Mouse (Mus musculus): ENCODE measurements around the gene Map10. TPM values are rescaled to one million over a fixed set of nuclear protein-coding genes. Genes with fewer than 3 reads are reported as not detected.
A peak's percentile ranks its signal among the peaks of the same experiment; 100 is the strongest.

Gene Map10
- 6.7 and 7.8 TPM in 2 replicates for polyA plus RNA-seq (2014; fragmentation: Nextera tagmentation; extraction: Ambion mirVana)

DNA sequence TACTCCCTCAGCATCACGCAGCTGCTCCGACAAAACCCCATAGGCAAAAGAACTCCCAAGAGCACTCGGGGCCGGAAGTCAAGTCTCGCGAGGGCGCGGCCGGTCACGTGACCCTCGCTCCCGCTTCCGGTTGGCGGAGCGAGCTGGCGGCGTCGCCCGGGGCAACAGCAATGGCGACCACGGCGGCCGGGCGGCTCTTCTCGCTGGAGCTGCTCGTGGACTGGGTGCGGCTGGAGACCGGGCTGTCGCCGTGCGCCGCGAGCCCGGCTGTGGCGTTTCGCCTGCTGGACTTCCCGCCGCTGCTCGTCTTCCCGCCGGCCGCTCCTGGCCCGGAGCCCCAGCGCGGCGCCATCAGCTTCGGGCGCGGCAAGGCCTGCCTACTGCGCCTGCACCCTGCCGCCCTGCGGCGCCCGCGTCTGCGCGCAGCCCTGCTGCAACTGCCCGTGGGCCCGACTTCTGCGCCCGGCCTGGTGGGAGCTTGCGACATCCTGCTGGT is at the start of gene Map10:
TSS of gene Map10 (plus strand) at position 119 of the 496 bp plus-strand sequence.
- no peak within 1 kb of the TSS; the same call in 1 of the 2 replicates for H3K27ac ChIP-seq (replicated peaks; ENCODE audit: low read depth, low read length)
- 2% methylated on average over 19 of the region's 62 CpGs for WGBS

DNA sequence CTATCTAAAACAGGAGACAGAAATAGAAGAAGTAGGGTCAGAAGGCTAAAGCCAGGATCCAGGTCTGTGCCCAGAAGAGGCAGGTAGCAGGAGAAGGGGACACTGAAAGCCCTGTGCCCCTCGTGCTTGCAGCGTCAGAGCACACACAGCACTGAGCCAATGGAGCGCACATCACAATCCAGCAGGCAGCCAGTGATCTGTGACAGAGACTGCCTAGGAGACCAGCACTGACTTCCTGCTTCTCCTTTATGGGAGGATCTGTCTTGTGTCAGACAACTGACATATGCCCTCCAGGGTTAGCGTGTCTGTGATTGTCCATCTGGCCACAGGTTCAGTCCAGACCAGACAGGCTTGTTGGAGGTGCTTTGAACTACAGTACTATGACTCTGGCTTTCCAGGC is 49.3 kb upstream of the Map10 start:
- Histone ChIP-seq H3K36me3 (ENCODE audit: control insufficient read depth, insufficient read depth, low read length) (no peaks in the 10 kb centered on the region), H3K4me2 (ENCODE audit: low read depth, low read length) (no peak overlapping the region), H3K4me1 (ENCODE audit: control insufficient read depth, insufficient read depth, low read length) (peaks cover 10% of the 10 kb centered on the region), H3K9me3 (ENCODE audit: control insufficient read depth, low read length) (0 out of 2 replicates have a peak, but pooled peaks cover 5% of the 10 kb centered on the region), H3K27ac (replicated peaks; ENCODE audit: low read depth, low read length) (no peak overlapping the region), H3K27me3 (replicated peaks; ENCODE audit: control insufficient read depth, insufficient read depth, low read length) (no peaks in the 10 kb centered on the region), H3K4me3 (ENCODE audit: low read depth, low read length) (no peak overlapping the region), H3K9ac (ENCODE audit: low read depth, low read length) (no peak overlapping the region)
- 68% methylated on average over 4 of the region's 4 CpGs for WGBS
- DNase-seq (ENCODE audit: low spot score) (no peak), ATAC-seq (ENCODE audit: low read depth) (no peak)

More for the DNA sequence above, at the start of gene Map10:
- Histone ChIP-seq H3K36me3 (ENCODE audit: control insufficient read depth, insufficient read depth, low read length) (0 out of 2 replicates have a peak, but pooled peaks cover 15% of the 10 kb centered on the region), H3K27me3 (replicated peaks; ENCODE audit: control insufficient read depth, insufficient read depth, low read length) (no peaks in the 10 kb centered on the region), H3K4me1 (ENCODE audit: control insufficient read depth, insufficient read depth, low read length) (peaks cover 5% of the 10 kb centered on the region), H3K4me2 (ENCODE audit: low read depth, low read length) (peak within 1 kb of the TSS; percentile 90), H3K9me3 (ENCODE audit: control insufficient read depth, low read length) (peaks cover 31% of the 10 kb centered on the region), H3K4me3 (ENCODE audit: low read depth, low read length) (peak within 1 kb of the TSS; percentile 51), H3K9ac (ENCODE audit: low read depth, low read length) (peak within 1 kb of the TSS; percentile 80)
- peak; percentile 91 for DNase-seq (ENCODE audit: low spot score)
- ATAC-seq (ENCODE audit: low read depth), result peak; percentile 84

DNA sequence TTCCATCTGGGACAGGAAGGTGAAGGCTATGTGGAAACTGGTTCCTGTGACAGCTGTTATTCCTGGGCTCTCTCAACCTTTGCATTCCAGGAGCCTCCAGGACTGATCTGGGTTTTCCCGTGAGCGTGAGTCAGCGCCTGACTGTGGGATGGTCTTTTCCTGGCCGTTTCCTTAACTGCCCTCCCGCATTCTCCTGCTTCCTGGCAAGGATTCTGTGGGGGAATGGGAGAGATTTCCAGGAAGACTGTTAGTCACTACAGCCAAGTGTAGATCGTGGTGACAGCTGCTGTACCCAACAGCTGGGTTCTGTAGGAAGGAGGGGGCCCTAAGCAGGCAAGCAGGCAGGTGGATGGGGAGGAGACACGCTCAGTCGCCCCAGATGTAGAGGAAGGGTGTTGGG is 45.3 kb upstream of the Map10 start:
- Histone ChIP-seq H3K4me2 (ENCODE audit: low read depth, low read length) (no peak overlapping the region), H3K9me3 (ENCODE audit: control insufficient read depth, low read length) (0 out of 2 replicates have a peak, but pooled peaks cover 8% of the 10 kb centered on the region), H3K9ac (ENCODE audit: low read depth, low read length) (no peak overlapping the region), H3K4me3 (ENCODE audit: low read depth, low read length) (no peak overlapping the region), H3K27ac (replicated peaks; ENCODE audit: low read depth, low read length) (no peak overlapping the region), H3K36me3 (ENCODE audit: control insufficient read depth, insufficient read depth, low read length) (no peaks in the 10 kb centered on the region), H3K27me3 (replicated peaks; ENCODE audit: control insufficient read depth, insufficient read depth, low read length) (no peaks in the 10 kb centered on the region), H3K4me1 (ENCODE audit: control insufficient read depth, insufficient read depth, low read length) (peaks cover 7% of the 10 kb centered on the region)
- 55% methylated on average over 8 of the region's 8 CpGs for WGBS
- ATAC-seq (ENCODE audit: low read depth) (peak; percentile 53; the same call in 1 of the 2 replicates), DNase-seq (ENCODE audit: low spot score) (peak; percentile 44)

DNA sequence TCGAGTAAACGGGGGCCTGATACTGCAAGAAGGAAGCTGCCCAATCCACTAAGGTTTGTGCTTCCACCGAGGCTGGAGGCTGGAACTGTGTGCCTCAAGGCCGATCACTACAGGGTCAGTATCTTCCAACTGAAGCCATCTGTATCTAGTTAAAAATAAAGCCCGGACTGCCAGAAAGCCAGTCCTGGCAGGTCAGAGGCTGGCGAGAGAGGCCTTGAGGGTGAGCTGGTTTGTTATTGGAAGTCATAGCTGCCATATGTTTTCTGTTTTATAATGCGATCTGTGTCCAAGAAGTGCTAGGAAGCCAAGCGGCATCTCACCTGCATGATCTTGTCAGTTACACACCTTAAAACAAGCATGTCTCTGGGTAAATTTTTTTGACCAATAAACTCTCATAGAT is 43.2 kb upstream of the Map10 start:
- Histone ChIP-seq H3K27ac (replicated peaks; ENCODE audit: low read depth, low read length) (no peak overlapping the region), H3K9me3 (ENCODE audit: control insufficient read depth, low read length) (0 out of 2 replicates have a peak, but pooled peaks cover 8% of the 10 kb centered on the region), H3K4me2 (ENCODE audit: low read depth, low read length) (no peak overlapping the region), H3K36me3 (ENCODE audit: control insufficient read depth, insufficient read depth, low read length) (no peaks in the 10 kb centered on the region), H3K9ac (ENCODE audit: low read depth, low read length) (no peak overlapping the region), H3K4me3 (ENCODE audit: low read depth, low read length) (no peak overlapping the region), H3K27me3 (replicated peaks; ENCODE audit: control insufficient read depth, insufficient read depth, low read length) (no peaks in the 10 kb centered on the region), H3K4me1 (ENCODE audit: control insufficient read depth, insufficient read depth, low read length) (no peaks in the 10 kb centered on the region)
- 56% methylated on average over 8 of the region's 8 CpGs for WGBS
- no peak for DNase-seq (ENCODE audit: low spot score)
- ATAC-seq (ENCODE audit: low read depth), result no peak

DNA sequence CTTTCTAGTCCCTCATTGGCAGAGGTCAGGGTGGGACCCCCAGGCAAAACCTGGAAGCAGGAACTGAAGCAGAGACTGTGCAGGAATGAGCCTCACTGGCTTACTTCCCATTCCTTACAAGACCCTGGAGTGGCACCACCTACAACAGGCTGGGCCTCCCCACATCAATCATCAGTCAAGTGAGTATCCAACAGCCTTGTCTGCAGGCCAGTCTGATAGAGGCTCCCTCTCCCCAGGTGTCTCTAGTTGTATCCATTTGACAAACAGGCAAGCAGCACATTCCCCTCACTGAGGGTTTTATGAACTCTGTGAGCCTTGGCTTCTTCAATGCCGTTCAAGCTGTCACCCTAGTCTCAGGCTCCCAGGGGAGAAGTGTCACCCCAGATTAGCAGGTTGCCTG is 40.8 kb upstream of the Map10 start:
- no peaks in the 10 kb centered on the region for H3K36me3 ChIP-seq (ENCODE audit: control insufficient read depth, insufficient read depth, low read length)
- H3K9ac ChIP-seq (ENCODE audit: low read depth, low read length), result no peak overlapping the region
- WGBS, result 92% methylated on average over 1 of the region's 1 CpGs
- ATAC-seq (ENCODE audit: low read depth), result no peak
- H3K4me2 ChIP-seq (ENCODE audit: low read depth, low read length), result no peak overlapping the region
- H3K27ac ChIP-seq (replicated peaks; ENCODE audit: low read depth, low read length), result no peak overlapping the region
- no peaks in the 10 kb centered on the region for H3K4me1 ChIP-seq (ENCODE audit: control insufficient read depth, insufficient read depth, low read length)
- DNase-seq (ENCODE audit: low spot score), result no peak
- H3K27me3 ChIP-seq (replicated peaks; ENCODE audit: control insufficient read depth, insufficient read depth, low read length), result no peaks in the 10 kb centered on the region
- H3K9me3 ChIP-seq (ENCODE audit: control insufficient read depth, low read length), result 0 out of 2 replicates have a peak, but pooled peaks cover 8% of the 10 kb centered on the region
- H3K4me3 ChIP-seq (ENCODE audit: low read depth, low read length), result no peak overlapping the region

DNA sequence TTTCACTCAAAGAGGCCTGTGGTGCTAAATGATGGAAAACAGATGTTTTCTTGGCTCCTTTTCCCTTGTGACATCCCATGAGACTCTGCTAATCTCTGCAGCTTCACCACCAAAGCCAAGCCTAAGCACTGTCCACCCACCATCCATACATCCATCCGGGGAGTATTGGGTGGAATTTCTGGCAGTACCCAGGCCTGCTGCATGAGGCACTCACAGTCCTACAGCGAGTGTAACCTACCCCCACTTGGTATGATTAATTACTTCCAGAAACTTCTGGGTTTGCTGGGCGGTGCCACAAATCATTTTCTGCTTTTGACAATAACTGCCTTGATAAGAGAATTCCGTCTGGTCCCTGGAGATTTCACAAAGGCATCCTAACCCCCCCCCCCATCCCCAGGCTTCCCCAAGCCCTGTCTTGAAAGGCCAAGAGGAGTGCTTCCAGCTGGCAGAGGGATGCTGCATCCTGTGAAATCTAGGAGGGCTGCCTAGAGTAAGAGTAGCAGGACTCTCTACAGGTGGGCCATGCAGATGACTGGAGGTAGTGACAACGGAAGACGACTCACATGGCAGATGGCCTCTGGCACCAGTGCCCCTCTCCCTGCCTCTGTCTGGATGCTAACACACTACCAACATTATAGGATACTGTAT is 31.1 kb upstream of the Map10 start:
- H3K27ac ChIP-seq (replicated peaks; ENCODE audit: low read depth, low read length), result no peak overlapping the region
- peak; percentile 49 for DNase-seq (ENCODE audit: low spot score)
- H3K4me1 ChIP-seq (ENCODE audit: control insufficient read depth, insufficient read depth, low read length), result peaks cover 12% of the 10 kb centered on the region
- 43% methylated on average over 6 of the region's 6 CpGs for WGBS
- H3K27me3 ChIP-seq (replicated peaks; ENCODE audit: control insufficient read depth, insufficient read depth, low read length), result no peaks in the 10 kb centered on the region
- H3K9me3 ChIP-seq (ENCODE audit: control insufficient read depth, low read length), result no peaks in the 10 kb centered on the region
- no peaks in the 10 kb centered on the region for H3K36me3 ChIP-seq (ENCODE audit: control insufficient read depth, insufficient read depth, low read length)
- H3K4me3 ChIP-seq (ENCODE audit: low read depth, low read length), result no peak overlapping the region
- H3K4me2 ChIP-seq (ENCODE audit: low read depth, low read length), result no peak overlapping the region
- no peak for ATAC-seq (ENCODE audit: low read depth)
- H3K9ac ChIP-seq (ENCODE audit: low read depth, low read length), result no peak overlapping the region

DNA sequence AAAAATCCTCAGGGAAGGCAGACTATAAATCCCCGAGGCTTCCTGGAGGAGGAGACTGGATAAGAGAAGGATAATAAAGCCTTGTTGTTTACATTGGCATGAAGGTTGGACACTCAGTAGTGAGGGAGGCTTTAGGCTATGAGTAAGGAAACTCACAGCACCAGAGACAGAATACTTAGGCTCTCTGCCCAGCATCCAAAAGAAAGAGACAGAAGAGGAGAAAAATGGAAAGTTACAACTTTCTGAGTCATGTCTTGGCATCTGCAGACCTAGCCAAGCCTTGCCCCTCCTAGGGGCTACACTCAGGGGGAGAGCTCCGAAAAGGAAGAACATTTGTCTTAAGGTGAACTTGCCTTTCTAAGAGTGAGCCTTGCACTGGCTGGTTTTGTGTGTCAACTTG is 30.0 kb upstream of the Map10 start:
- Histone ChIP-seq H3K4me3 (ENCODE audit: low read depth, low read length) (no peak overlapping the region), H3K4me1 (ENCODE audit: control insufficient read depth, insufficient read depth, low read length) (peaks cover 12% of the 10 kb centered on the region), H3K4me2 (ENCODE audit: low read depth, low read length) (no peak overlapping the region), H3K9me3 (ENCODE audit: control insufficient read depth, low read length) (no peaks in the 10 kb centered on the region), H3K27me3 (replicated peaks; ENCODE audit: control insufficient read depth, insufficient read depth, low read length) (no peaks in the 10 kb centered on the region), H3K36me3 (ENCODE audit: control insufficient read depth, insufficient read depth, low read length) (no peaks in the 10 kb centered on the region), H3K27ac (replicated peaks; ENCODE audit: low read depth, low read length) (no peak overlapping the region), H3K9ac (ENCODE audit: low read depth, low read length) (no peak overlapping the region)
- ATAC-seq (ENCODE audit: low read depth), result no peak
- WGBS, result 71% methylated on average over 2 of the region's 2 CpGs
- DNase-seq (ENCODE audit: low spot score), result no peak

DNA sequence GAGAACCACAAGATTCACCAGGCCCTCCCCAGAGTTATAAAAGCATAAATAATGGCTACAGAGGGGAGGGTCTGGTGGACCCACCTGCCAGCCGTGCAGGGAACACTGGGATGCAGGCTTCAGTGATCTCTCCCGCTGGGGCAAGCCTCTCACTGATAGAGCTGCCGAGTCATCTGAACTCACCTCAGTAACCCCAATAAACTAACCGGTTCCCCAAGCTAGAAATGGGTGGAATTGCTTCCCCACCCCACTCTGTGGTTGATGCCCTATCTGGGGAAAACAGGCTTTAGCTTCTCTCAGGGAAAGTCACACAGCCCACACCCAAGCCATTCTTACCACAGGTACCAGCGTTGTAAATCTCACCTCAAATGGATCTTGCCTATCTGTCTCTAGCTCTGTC is 28.9 kb upstream of the Map10 start:
- Histone ChIP-seq H3K36me3 (ENCODE audit: control insufficient read depth, insufficient read depth, low read length) (no peaks in the 10 kb centered on the region), H3K4me1 (ENCODE audit: control insufficient read depth, insufficient read depth, low read length) (peaks cover 12% of the 10 kb centered on the region), H3K27me3 (replicated peaks; ENCODE audit: control insufficient read depth, insufficient read depth, low read length) (no peaks in the 10 kb centered on the region), H3K4me3 (ENCODE audit: low read depth, low read length) (no peak overlapping the region), H3K27ac (replicated peaks; ENCODE audit: low read depth, low read length) (no peak overlapping the region), H3K9ac (ENCODE audit: low read depth, low read length) (no peak overlapping the region), H3K9me3 (ENCODE audit: control insufficient read depth, low read length) (no peaks in the 10 kb centered on the region), H3K4me2 (ENCODE audit: low read depth, low read length) (no peak overlapping the region)
- ATAC-seq (ENCODE audit: low read depth) (no peak), DNase-seq (ENCODE audit: low spot score) (no peak)
- WGBS, result 74% methylated on average over 5 of the region's 5 CpGs

DNA sequence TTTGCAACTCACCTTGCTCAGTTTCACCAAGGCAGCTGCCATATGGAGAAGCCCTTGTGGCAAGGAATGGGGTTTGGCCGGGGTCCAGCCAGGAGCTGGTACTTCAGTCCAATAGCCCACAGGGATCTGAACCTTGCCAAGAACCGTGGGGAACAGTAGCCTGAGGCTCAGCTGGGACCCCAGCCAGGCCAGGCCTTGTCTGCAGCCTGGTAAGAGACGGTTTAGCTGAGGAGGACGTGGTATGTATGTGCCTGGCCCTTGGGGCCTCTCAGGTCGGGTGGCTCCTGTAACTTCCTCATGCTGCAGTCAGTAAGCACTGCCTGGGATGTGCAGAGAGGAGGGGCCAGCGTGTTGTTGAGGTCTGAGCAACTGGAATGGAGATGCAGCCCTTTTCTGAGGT is 27.8 kb upstream of the Map10 start:
- Histone ChIP-seq H3K27ac (replicated peaks; ENCODE audit: low read depth, low read length) (no peak overlapping the region), H3K4me1 (ENCODE audit: control insufficient read depth, insufficient read depth, low read length) (peaks cover 12% of the 10 kb centered on the region), H3K9ac (ENCODE audit: low read depth, low read length) (no peak overlapping the region), H3K36me3 (ENCODE audit: control insufficient read depth, insufficient read depth, low read length) (no peaks in the 10 kb centered on the region), H3K27me3 (replicated peaks; ENCODE audit: control insufficient read depth, insufficient read depth, low read length) (no peaks in the 10 kb centered on the region), H3K4me3 (ENCODE audit: low read depth, low read length) (no peak overlapping the region), H3K9me3 (ENCODE audit: control insufficient read depth, low read length) (no peaks in the 10 kb centered on the region), H3K4me2 (ENCODE audit: low read depth, low read length) (no peak overlapping the region)
- WGBS, result 27% methylated on average over 6 of the region's 6 CpGs
- ATAC-seq (ENCODE audit: low read depth) (peak; percentile 30; the same call in 1 of the 2 replicates), DNase-seq (ENCODE audit: low spot score) (peak; percentile 69)

Measured in embryonic facial prominence, embryonic 14.5 days (tissue).